Mouse (Mus musculus): ENCODE measurements around the gene Akap13. TPM values are rescaled to one million over a fixed set of nuclear protein-coding genes. Genes with fewer than 3 reads are reported as not detected.
A peak's percentile ranks its signal among the peaks of the same experiment; 100 is the strongest.
"Not testable (repeated sequence)": the region's sequence is repeated elsewhere in the genome, so short reads cannot be mapped to it uniquely, and the experiment has no call there.

Akap13 gene
- polyA plus RNA-seq, 1 experiment from 2014 or later = 39.9 TPM

DNA sequence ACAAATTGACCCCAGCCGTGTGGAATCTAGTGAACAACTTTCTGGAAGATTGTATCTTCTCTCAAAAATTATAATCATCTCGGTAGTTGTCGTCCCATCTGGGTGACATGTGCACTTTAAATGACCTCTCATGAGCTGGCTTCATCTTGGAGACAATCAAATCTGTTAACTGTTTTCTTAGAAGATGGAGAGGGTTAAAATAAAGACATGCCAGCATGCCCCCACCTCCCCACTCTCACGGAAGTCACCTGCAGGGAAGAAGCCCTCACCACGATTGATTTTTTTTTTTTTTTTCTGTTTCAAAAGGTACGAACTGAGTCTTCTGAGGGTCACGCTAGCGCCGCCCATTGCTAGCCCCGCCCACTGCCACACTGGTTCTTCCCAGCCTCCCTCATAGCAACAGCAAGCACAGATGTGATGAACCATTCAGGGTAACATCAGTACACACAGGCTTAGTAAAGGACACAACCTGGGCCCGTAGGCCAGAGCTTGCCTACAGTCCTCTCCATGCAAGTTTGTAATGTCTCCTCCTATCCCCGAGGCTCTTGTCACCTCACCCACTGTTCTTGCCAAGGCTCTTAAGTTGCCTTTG lies 298.0 kb downstream of the Akap13 start:
- Histone ChIP-seq H3K36me3 (ENCODE audit: control insufficient read depth, insufficient read depth, low read length) (peaks cover 36% of the 10 kb centered on the region), H3K9me3 (replicated peaks; ENCODE audit: control insufficient read depth, low read length) (no peaks in the 10 kb centered on the region), H3K27ac (ENCODE audit: low read length) (no peak overlapping the region), H3K4me2 (ENCODE audit: low read depth, low read length) (no peak overlapping the region), H3K4me1 (ENCODE audit: control insufficient read depth, insufficient read depth, low read length) (no peaks in the 10 kb centered on the region), H3K9ac (ENCODE audit: low read length) (no peak overlapping the region), H3K4me3 (replicated peaks; ENCODE audit: low read length) (no peak overlapping the region), H3K27me3 (ENCODE audit: control insufficient read depth, insufficient read depth, low read length) (no peaks in the 10 kb centered on the region)
- no peak for ATAC-seq (ENCODE audit: insufficient read depth, low FRiP score)
- 43% methylated on average over 12 of the region's 12 CpGs for WGBS

- no peaks in the 10 kb centered on the region for H3K9me3 ChIP-seq (replicated peaks; ENCODE audit: control insufficient read depth, low read length)
- no peak overlapping the region for H3K27ac ChIP-seq (ENCODE audit: low read length)
- H3K4me2 ChIP-seq (ENCODE audit: low read depth, low read length) = no peak overlapping the region
- no peaks in the 10 kb centered on the region for H3K4me1 ChIP-seq (ENCODE audit: control insufficient read depth, insufficient read depth, low read length)
- WGBS = 59% methylated on average over 8 of the region's 8 CpGs
- no peak for ATAC-seq (ENCODE audit: insufficient read depth, low FRiP score)
- H3K4me3 ChIP-seq (replicated peaks; ENCODE audit: low read length) = no peak overlapping the region
- no peak overlapping the region for H3K9ac ChIP-seq (ENCODE audit: low read length)
- peaks cover 28% of the 10 kb centered on the region for H3K36me3 ChIP-seq (ENCODE audit: control insufficient read depth, insufficient read depth, low read length)
- no peaks in the 10 kb centered on the region for H3K27me3 ChIP-seq (ENCODE audit: control insufficient read depth, insufficient read depth, low read length)
Observed at GRCm38 (mm10) chr7:75754587-75755499, 299.5 kb downstream of the Akap13 start.

- 88% methylated on average over 8 of the region's 8 CpGs for WGBS
- Histone ChIP-seq H3K9ac (ENCODE audit: low read length) (no peak overlapping the region), H3K27ac (ENCODE audit: low read length) (no peak overlapping the region), H3K4me2 (ENCODE audit: low read depth, low read length) (no peak overlapping the region), H3K36me3 (ENCODE audit: control insufficient read depth, insufficient read depth, low read length) (peaks cover 22% of the 10 kb centered on the region), H3K4me1 (ENCODE audit: control insufficient read depth, insufficient read depth, low read length) (no peaks in the 10 kb centered on the region), H3K27me3 (ENCODE audit: control insufficient read depth, insufficient read depth, low read length) (no peaks in the 10 kb centered on the region), H3K4me3 (replicated peaks; ENCODE audit: low read length) (no peak overlapping the region), H3K9me3 (replicated peaks; ENCODE audit: control insufficient read depth, low read length) (no peaks in the 10 kb centered on the region)
- ATAC-seq (ENCODE audit: insufficient read depth, low FRiP score) = no peak
Observed at GRCm38 (mm10) chr7:75755861-75756449, 300.6 kb downstream of the Akap13 start.

GRCm38 (mm10) chr7:75759992-75760514 lies 304.7 kb downstream of the Akap13 start:
- Histone ChIP-seq H3K9ac (ENCODE audit: low read length) (no peak overlapping the region), H3K4me3 (replicated peaks; ENCODE audit: low read length) (no peak overlapping the region), H3K4me1 (ENCODE audit: control insufficient read depth, insufficient read depth, low read length) (no peaks in the 10 kb centered on the region), H3K27me3 (ENCODE audit: control insufficient read depth, insufficient read depth, low read length) (no peaks in the 10 kb centered on the region), H3K36me3 (ENCODE audit: control insufficient read depth, insufficient read depth, low read length) (peaks cover 12% of the 10 kb centered on the region; the same call in 1 of the 2 replicates), H3K4me2 (ENCODE audit: low read depth, low read length) (no peak overlapping the region), H3K9me3 (replicated peaks; ENCODE audit: control insufficient read depth, low read length) (no peaks in the 10 kb centered on the region), H3K27ac (ENCODE audit: low read length) (no peak overlapping the region)
- ATAC-seq (ENCODE audit: insufficient read depth, low FRiP score) = no peak
- 78% methylated on average over 7 of the region's 7 CpGs for WGBS

- not testable (repeated sequence) for H3K36me3 ChIP-seq (ENCODE audit: control insufficient read depth, insufficient read depth, low read length); H3K9ac ChIP-seq (ENCODE audit: low read length); H3K4me3 ChIP-seq (replicated peaks; ENCODE audit: low read length); H3K4me1 ChIP-seq (ENCODE audit: control insufficient read depth, insufficient read depth, low read length); H3K27me3 ChIP-seq (ENCODE audit: control insufficient read depth, insufficient read depth, low read length); H3K9me3 ChIP-seq (replicated peaks; ENCODE audit: control insufficient read depth, low read length); H3K27ac ChIP-seq (ENCODE audit: low read length); H3K4me2 ChIP-seq (ENCODE audit: low read depth, low read length)
- WGBS = 38% methylated on average over 4 of the region's 4 CpGs
- 0 out of 2 replicates have a peak, but pooled peaks have one; percentile 55 for ATAC-seq (ENCODE audit: insufficient read depth, low FRiP score)
Observed at GRCm38 (mm10) chr7:75760661-75761319, 305.5 kb downstream of the Akap13 start.

DNA sequence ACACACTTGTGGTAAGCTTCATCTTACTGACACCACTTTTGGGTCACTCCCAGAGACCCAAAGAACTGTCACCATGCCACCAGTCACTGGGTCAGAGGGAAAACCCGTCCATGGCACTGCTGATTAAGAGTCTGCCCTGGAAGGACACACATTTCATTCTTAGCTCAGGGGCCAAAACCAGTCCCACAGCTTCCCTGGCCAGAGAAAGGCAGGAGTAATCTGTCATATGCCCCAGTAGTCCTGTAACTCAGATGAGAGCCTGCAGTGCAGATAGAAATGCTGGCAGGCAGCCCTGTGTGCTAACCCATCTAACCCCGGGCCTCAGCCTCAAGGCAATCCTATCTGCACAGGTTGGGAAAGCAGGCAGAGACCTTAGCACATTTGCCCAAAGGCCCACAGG lies 306.9 kb downstream of the Akap13 start:
- not testable (repeated sequence) for H3K27me3 ChIP-seq (ENCODE audit: control insufficient read depth, insufficient read depth, low read length); H3K9me3 ChIP-seq (replicated peaks; ENCODE audit: control insufficient read depth, low read length); H3K9ac ChIP-seq (ENCODE audit: low read length); H3K4me3 ChIP-seq (replicated peaks; ENCODE audit: low read length); H3K4me2 ChIP-seq (ENCODE audit: low read depth, low read length); H3K27ac ChIP-seq (ENCODE audit: low read length); H3K4me1 ChIP-seq (ENCODE audit: control insufficient read depth, insufficient read depth, low read length); H3K36me3 ChIP-seq (ENCODE audit: control insufficient read depth, insufficient read depth, low read length)
- peak; percentile 26 for ATAC-seq (ENCODE audit: insufficient read depth, low FRiP score)
- WGBS = 39% methylated on average over 2 of the region's 2 CpGs

GRCm38 (mm10) chr7:75767080-75767769 lies 311.9 kb downstream of the Akap13 start:
- 64% methylated on average over 1 of the region's 5 CpGs for whole genome bisulfite sequencing
- ATAC-seq (ENCODE audit: insufficient read depth, low FRiP score); H3K9me3 ChIP-seq (replicated peaks; ENCODE audit: control insufficient read depth, low read length); H3K4me3 ChIP-seq (replicated peaks; ENCODE audit: low read length); H3K9ac ChIP-seq (ENCODE audit: low read length); H3K4me1 ChIP-seq (ENCODE audit: control insufficient read depth, insufficient read depth, low read length); H3K4me2 ChIP-seq (ENCODE audit: low read depth, low read length); H3K36me3 ChIP-seq (ENCODE audit: control insufficient read depth, insufficient read depth, low read length); H3K27ac ChIP-seq (ENCODE audit: low read length); H3K27me3 ChIP-seq (ENCODE audit: control insufficient read depth, insufficient read depth, low read length): not testable (repeated sequence)

GRCm38 (mm10) chr7:75768169-75768568 lies 312.8 kb downstream of the Akap13 start:
- Histone ChIP-seq H3K4me3 (replicated peaks; ENCODE audit: low read length) (no peak overlapping the region), H3K27me3 (ENCODE audit: control insufficient read depth, insufficient read depth, low read length) (no peaks in the 10 kb centered on the region), H3K9ac (ENCODE audit: low read length) (no peak overlapping the region), H3K27ac (ENCODE audit: low read length) (no peak overlapping the region), H3K9me3 (replicated peaks; ENCODE audit: control insufficient read depth, low read length) (no peaks in the 10 kb centered on the region), H3K4me1 (ENCODE audit: control insufficient read depth, insufficient read depth, low read length) (no peaks in the 10 kb centered on the region), H3K4me2 (ENCODE audit: low read depth, low read length) (no peak overlapping the region), H3K36me3 (ENCODE audit: control insufficient read depth, insufficient read depth, low read length) (no peaks in the 10 kb centered on the region)
- 83% methylated on average over 2 of the region's 2 CpGs for WGBS
- ATAC-seq (ENCODE audit: insufficient read depth, low FRiP score) = no peak
